Mouse (Mus musculus) liver, embryonic 15.5 days (tissue): ENCODE measurements around the gene Tmed10. TPM values are rescaled to one million over a fixed set of nuclear protein-coding genes. Genes with fewer than 3 reads are reported as not detected.

Experiments used
- ATAC-seq: fragments of 200-750 bp; cut with Nextera tagmentation; 2 replicates; pipeline ENCODE4 v1.8.0; 2017; ENCODE audit warnings: moderate number of reproducible peaks, mild to moderate bottlenecking, moderate library complexity; ENCODE audit not compliant: insufficient read depth
- H3K27ac ChIP-seq: fragments of 300-500 bp; sonication (generic); replicated peaks from 2 replicates; pipeline ENCODE4 v1.5.1; 2015; ENCODE audit warnings: mild to moderate bottlenecking, inconsistent platforms
- H3K27me3 ChIP-seq: fragments of 300-500 bp; sonication (generic); 2 replicates; pipeline ENCODE4 v1.6.1; 2015; ENCODE audit warnings: mild to moderate bottlenecking, inconsistent platforms
- H3K36me3 ChIP-seq: fragments of 300-500 bp; sonication (generic); replicated peaks from 2 replicates; pipeline ENCODE4 v1.6.1; 2015; ENCODE audit warnings: moderate library complexity, mild to moderate bottlenecking, inconsistent platforms
- H3K4me1 ChIP-seq: fragments of 300-500 bp; sonication (generic); replicated peaks from 2 replicates; pipeline ENCODE4 v1.6.1; 2015; ENCODE audit warnings: inconsistent platforms
- H3K4me2 ChIP-seq: fragments of 300-500 bp; sonication (generic); 2 replicates; pipeline ENCODE4 v1.6.1; 2015; ENCODE audit warnings: moderate library complexity, mild to moderate bottlenecking, inconsistent platforms
- H3K4me3 ChIP-seq: fragments of 300-500 bp; sonication (generic); replicated peaks from 2 replicates; pipeline ENCODE4 v1.5.1; 2015; ENCODE audit warnings: mild to moderate bottlenecking, inconsistent platforms
- H3K9ac ChIP-seq: fragments of 300-500 bp; sonication (generic); 2 replicates; pipeline ENCODE4 v1.6.1; 2015; ENCODE audit warnings: moderate library complexity, mild to moderate bottlenecking, inconsistent platforms
- H3K9me3 ChIP-seq: fragments of 300-500 bp; sonication (generic); replicated peaks from 2 replicates; pipeline ENCODE4 v1.6.1; 2016; ENCODE audit warnings: inconsistent platforms
- WGBS: fragments of 180-500 bp; shearing (Covaris S2); methylation state at CpG from one replicate; pipeline ENCODE4 v1.1.7; 2015; ENCODE audit warnings: mixed read lengths; ENCODE audit not compliant: insufficient replicate concordance; 5-methylcytosine and 5-hydroxymethylcytosine counted together
- polyA plus RNA-seq: library from polyadenylated mRNA; unstranded; fragments of >200 nt; fragmentation: Nextera tagmentation; extraction: Ambion mirVana; gene quantifications from 2 replicates; pipeline ENCODE4 v1.2.1, GENCODE M21; 2015

Tmed10 gene
- polyA plus RNA-seq = 162 and 163 TPM in 2 replicates

DNA sequence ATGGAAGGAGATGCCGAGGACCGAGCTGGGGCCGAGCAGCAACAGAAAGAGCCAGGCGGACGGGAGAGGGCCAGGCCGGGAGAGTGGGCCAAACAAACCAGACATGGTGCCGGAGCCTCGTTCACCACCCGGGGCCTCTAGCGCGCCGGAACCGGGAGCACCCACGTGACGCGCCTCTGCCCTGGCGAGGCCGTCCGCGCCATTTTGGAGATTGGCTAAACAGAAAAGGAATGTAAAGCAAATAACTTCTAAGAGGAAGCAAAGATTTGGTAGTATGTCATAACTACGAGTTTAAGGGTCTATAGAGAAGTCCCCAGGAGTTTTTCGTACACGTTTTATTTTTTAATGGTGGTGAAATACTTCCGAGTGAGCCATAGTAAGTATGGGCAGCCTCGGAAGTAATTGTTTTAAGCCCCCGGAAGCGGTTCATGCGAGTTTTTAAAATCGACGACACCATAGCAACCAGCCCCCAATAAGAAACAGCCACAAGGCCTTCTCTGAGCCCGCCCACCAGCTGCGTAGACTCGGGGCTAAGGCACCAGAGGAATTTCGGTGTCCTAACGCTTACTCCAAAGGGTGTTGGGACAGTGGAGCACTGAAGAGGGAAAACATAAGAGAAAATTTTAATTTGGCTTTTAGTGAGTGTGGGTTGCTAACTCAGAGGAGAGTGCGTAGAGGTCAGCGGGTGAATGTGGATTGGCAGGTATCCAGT is at the start of gene Tmed10:
Tmed10 (minus strand) TSS at position 287 of the 712 bp plus-strand sequence.
- H3K27me3 ChIP-seq = no peaks in the 10 kb centered on the region
- H3K4me3 ChIP-seq = peak within 1 kb of the TSS; percentile 81
- peak; percentile 92 for ATAC-seq
- H3K27ac ChIP-seq = peak within 1 kb of the TSS; percentile 92
- no peaks in the 10 kb centered on the region for H3K36me3 ChIP-seq
- H3K9ac ChIP-seq = peak within 1 kb of the TSS; percentile 81
- peak within 1 kb of the TSS; percentile 72 for H3K4me2 ChIP-seq
- no peaks in the 10 kb centered on the region for H3K9me3 ChIP-seq
- WGBS = 1% methylated on average over 37 of the region's 37 CpGs
- H3K4me1 ChIP-seq = peaks cover 47% of the 10 kb centered on the region

DNA sequence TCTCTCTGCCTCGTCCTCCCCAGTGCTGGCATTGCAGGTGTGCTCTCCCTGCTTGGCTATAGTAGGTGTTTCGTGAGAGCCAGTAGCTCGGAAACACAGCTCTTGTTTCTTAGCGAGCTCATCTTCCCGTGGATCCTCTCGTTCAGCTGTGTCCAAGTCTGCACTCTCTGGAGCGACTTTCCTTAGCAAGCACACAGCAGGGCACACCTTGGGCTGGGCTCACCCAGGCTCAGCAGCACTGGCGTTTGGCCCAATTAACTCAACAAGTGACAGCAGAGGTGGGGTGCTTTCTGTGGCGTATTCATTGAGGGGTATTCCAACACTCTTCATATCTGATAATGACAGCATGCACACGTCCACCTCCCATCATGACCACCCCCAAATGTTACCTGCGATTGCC is 48.6 kb upstream of the Tmed10 start:
- Histone ChIP-seq H3K27ac (no peak overlapping the region), H3K9me3 (no peaks in the 10 kb centered on the region), H3K9ac (no peak overlapping the region), H3K4me2 (no peak overlapping the region), H3K27me3 (no peaks in the 10 kb centered on the region; the same call in 1 of the 2 replicates), H3K4me3 (no peak overlapping the region), H3K36me3 (no peaks in the 10 kb centered on the region), H3K4me1 (no peaks in the 10 kb centered on the region)
- WGBS = 61% methylated on average over 11 of the region's 11 CpGs
- ATAC-seq = no peak

DNA sequence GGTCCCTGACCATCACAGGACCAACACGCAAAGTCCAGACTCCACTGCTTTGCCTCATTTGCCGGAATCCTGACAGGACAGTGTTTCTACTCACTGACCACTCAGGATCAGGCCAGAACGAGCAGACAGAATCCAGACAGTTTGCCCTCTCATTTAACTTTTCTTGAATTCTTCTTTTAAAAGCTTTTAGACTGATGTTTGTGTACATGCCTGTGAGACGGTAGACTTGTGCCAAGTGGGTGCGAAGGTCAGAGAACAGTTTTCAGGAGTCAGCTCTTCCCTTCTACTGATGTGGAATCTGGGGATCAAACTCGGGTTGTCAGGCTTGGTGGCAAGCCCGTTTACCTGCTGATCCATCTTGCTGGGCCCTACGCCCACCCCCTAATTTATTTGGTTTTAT is 47.9 kb upstream of the Tmed10 start:
- no peak for ATAC-seq
- WGBS = 63% methylated on average over 8 of the region's 8 CpGs

DNA sequence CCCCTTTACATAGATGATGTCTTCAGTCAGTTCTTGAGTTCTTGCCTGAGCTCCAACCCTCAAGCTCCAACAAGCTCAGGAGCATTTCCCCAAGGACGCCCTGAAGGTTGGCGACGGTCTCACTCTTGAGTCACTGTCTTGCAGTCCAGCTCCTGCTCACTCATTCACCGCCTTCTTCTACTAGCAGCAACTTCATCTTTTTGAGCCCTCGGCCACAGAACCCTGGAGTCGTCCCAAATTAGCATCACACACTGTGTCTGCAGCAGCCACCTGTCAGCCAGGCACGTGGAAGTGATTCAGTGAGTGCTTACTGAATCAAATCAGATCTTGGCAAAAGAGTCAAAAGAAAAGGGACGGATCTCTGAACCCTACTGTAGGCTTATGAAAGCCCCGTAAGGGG is 46.3 kb upstream of the Tmed10 start:
- Histone ChIP-seq H3K9ac (no peak overlapping the region), H3K27me3 (no peaks in the 10 kb centered on the region; the same call in 1 of the 2 replicates), H3K27ac (no peak overlapping the region), H3K36me3 (no peaks in the 10 kb centered on the region), H3K4me2 (no peak overlapping the region), H3K9me3 (no peaks in the 10 kb centered on the region), H3K4me1 (no peaks in the 10 kb centered on the region), H3K4me3 (no peak overlapping the region)
- ATAC-seq = no peak
- WGBS = 39% methylated on average over 9 of the region's 9 CpGs

More for the DNA sequence above, 47.9 kb upstream of the Tmed10 start:
- Histone ChIP-seq H3K27ac (no peak overlapping the region), H3K27me3 (no peaks in the 10 kb centered on the region; the same call in 1 of the 2 replicates), H3K9ac (no peak overlapping the region), H3K36me3 (no peaks in the 10 kb centered on the region), H3K4me2 (no peak overlapping the region), H3K4me1 (no peaks in the 10 kb centered on the region), H3K9me3 (no peaks in the 10 kb centered on the region), H3K4me3 (no peak overlapping the region)

DNA sequence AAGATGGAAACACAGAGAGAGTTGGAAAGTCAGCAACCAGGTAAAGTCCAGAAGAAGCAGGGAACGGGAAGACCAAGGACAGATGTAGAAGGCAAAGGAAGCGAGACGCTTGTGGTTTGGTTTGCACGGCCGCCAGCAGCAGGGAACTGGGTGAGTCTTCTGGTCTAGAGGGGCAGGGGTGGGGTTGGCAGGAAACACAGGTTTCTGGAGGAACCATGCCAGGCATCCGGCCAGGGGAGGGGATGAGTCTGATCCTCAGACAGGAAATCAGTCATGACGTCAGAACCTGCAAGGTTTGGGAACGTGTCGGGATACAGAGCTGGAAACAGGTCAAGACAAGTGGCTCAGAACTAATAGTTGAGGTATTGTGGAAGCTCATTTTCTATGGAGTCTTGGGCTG is 43.2 kb upstream of the Tmed10 start:
- H3K27ac ChIP-seq = no peak overlapping the region
- WGBS = 14% methylated on average over 9 of the region's 9 CpGs
- no peak for ATAC-seq

DNA sequence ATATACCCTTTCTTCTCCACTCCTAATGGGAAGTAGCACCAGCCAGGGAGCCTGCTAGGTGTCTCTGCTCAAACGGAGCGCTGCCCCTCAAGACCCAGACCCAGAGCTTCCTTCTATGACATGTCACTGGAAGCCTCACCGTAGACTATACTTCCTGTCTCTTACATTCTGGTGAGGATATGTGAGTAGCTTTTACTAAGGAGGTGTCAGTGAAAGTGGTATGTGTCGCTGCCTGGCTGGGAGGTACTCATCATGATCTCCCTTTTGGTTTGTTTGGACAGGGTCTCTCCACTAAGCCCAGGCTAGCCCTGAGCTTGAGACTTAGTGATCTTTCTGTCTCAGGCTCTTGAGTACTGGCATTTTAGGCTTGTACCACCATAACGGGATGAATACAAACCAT is 41.7 kb upstream of the Tmed10 start:
- no peak for ATAC-seq
- 32% methylated on average over 5 of the region's 5 CpGs for WGBS

More for the DNA sequence above, 43.2 kb upstream of the Tmed10 start:
- Histone ChIP-seq H3K4me1 (no peaks in the 10 kb centered on the region), H3K9ac (no peak overlapping the region), H3K36me3 (no peaks in the 10 kb centered on the region), H3K27me3 (no peaks in the 10 kb centered on the region), H3K4me2 (no peak overlapping the region), H3K4me3 (no peak overlapping the region), H3K9me3 (no peaks in the 10 kb centered on the region)

DNA sequence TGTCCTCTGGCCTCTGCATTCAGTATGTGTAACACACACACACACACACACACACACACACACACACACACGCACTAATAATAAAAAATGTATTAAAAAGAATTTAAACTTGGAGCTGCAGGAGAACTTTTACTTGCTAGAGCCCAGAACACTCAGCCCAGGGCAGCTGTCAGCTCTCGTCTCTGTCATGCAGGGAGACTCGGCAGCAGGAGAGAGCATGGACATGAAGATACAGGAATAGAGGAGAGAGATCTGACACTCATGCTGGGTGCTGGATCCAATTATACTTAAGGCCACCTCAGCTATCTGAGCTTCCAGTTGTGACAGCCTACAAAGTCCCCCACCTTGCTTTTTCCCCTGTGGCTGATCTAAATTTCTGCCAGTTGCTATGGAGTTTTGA is 41.2 kb upstream of the Tmed10 start:
- no peak overlapping the region for H3K27ac ChIP-seq
- no peak overlapping the region for H3K9ac ChIP-seq
- no peak for ATAC-seq
- WGBS = 60% methylated on average over 3 of the region's 3 CpGs
- H3K27me3 ChIP-seq = no peaks in the 10 kb centered on the region
- no peaks in the 10 kb centered on the region for H3K9me3 ChIP-seq
- no peaks in the 10 kb centered on the region for H3K36me3 ChIP-seq
- no peak overlapping the region for H3K4me2 ChIP-seq
- no peaks in the 10 kb centered on the region for H3K4me1 ChIP-seq
- no peak overlapping the region for H3K4me3 ChIP-seq

More for the DNA sequence above, 41.7 kb upstream of the Tmed10 start:
- no peaks in the 10 kb centered on the region for H3K36me3 ChIP-seq
- no peak overlapping the region for H3K4me2 ChIP-seq
- H3K27me3 ChIP-seq = no peaks in the 10 kb centered on the region
- no peak overlapping the region for H3K4me3 ChIP-seq
- no peaks in the 10 kb centered on the region for H3K4me1 ChIP-seq
- H3K9ac ChIP-seq = no peak overlapping the region
- no peaks in the 10 kb centered on the region for H3K9me3 ChIP-seq
- no peak overlapping the region for H3K27ac ChIP-seq

DNA sequence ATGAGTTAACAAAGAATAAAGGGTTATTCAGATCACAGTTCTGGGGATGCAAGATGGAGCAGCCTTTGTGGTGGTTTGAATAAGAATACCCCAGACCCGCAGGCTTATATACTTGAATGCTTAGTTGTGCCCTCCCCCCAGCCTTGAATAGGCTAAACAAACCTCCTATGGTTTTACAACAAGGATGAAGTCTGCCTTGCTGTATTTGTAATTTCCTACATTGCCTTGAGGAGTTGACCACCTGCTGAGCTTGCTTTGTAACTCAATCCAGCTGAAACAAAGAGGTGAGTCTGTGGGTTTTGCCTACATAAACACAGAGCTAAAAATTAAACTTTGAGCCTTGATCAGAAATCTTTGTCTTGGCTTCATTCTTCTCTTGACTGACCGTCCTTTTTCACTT is 36.5 kb upstream of the Tmed10 start:
- H3K27ac ChIP-seq = no peak overlapping the region
- 58% methylated on average over 2 of the region's 2 CpGs for WGBS
- H3K4me2 ChIP-seq = no peak overlapping the region
- no peaks in the 10 kb centered on the region for H3K4me1 ChIP-seq
- H3K36me3 ChIP-seq = no peaks in the 10 kb centered on the region
- H3K27me3 ChIP-seq = no peaks in the 10 kb centered on the region
- H3K9me3 ChIP-seq = no peaks in the 10 kb centered on the region
- H3K4me3 ChIP-seq = no peak overlapping the region
- no peak overlapping the region for H3K9ac ChIP-seq
- ATAC-seq = no peak

DNA sequence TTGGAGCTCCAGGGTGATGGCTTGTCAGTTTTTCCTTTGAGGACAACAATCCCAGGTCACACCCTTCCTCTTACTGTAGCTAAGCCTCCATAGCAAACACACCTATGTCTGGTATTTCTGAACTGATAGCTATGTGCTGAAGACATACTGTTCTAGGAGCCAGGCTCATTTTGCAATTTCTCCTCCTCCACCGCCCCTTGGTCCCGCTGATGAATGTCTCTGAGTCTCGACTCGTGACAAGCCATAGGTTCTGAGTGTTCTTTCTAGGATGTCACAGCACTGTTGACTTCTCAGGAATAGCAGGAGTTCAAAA is 23.3 kb upstream of the Tmed10 start:
- no peak overlapping the region for H3K4me2 ChIP-seq
- no peak overlapping the region for H3K4me3 ChIP-seq
- H3K4me1 ChIP-seq = no peaks in the 10 kb centered on the region; the same call in 1 of the 2 replicates
- H3K9ac ChIP-seq = no peak overlapping the region
- H3K36me3 ChIP-seq = no peaks in the 10 kb centered on the region
- no peak overlapping the region for H3K27ac ChIP-seq
- H3K27me3 ChIP-seq = peaks cover 13% of the 10 kb centered on the region; the same call in 1 of the 2 replicates
- no peaks in the 10 kb centered on the region for H3K9me3 ChIP-seq
- WGBS = 66% methylated on average over 4 of the region's 4 CpGs
- no peak for ATAC-seq

DNA sequence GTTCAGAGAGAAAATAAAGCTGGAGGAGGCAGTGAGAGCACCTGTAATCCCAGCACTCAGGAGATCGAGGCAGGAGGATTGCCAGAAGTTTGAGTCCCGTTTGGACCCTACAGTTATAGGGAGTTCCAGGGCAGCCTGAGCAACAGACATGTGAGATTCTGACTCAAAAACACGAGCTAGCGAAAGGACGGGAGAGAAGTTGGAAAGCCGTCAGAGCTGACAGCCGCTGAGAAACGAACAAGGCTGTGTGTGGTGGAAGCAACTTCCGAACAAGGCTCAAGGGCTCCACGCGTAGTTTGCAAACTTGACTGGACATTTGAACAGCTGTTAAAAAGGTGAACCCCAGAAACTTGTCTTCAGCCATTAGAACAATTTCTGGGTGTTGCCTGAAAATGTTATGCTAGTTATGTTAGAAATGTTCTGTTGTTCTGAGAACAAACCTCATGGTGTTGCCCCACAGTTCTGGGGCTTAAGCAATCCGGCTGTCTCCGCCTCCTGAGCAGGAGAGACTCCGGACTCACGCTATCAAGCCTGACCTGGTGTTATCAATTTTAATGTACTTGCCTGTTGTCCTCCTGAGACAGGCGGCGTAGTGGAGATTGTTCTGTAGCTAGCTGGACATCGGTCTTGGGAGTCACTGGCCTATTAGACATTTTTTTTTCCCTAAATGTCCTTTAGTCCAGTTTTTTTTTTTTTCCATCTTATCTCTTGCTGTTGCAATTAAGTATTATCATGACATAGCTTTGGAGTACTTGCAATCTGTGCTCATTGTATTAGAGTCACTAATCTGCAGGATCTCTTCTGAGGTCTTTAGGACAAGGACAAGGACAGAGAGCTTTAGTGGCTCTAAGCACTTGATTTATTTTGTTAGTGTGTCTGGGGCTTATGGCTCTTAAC is 22.7 kb upstream of the Tmed10 start:
- ATAC-seq = no peak

DNA sequence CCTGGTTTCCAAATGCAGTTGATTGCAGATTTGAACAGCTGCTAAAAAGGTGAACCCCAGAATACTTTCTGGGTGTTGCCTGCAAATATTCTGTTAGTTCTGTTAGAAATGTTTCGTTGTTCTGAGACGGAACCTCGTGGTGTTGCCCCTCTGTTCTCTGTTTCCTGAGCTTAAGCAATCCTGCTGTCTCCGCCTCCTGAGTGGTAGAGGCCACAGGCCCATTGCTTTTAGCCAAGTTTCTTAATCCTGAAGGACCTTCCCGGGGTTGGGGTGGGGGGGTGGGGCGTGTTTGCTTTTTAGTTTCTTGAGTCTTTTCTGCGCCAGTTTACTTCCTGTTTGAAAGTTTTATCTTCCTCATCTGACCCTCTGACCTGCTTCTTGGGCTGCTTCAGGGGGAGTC is 19.3 kb upstream of the Tmed10 start:
- WGBS = 22% methylated on average over 7 of the region's 7 CpGs

More for the DNA sequence above, 22.7 kb upstream of the Tmed10 start:
- no peaks in the 10 kb centered on the region for H3K36me3 ChIP-seq
- H3K4me2 ChIP-seq = no peak overlapping the region
- WGBS = 53% methylated on average over 18 of the region's 18 CpGs
- no peaks in the 10 kb centered on the region for H3K9me3 ChIP-seq
- H3K4me3 ChIP-seq = no peak overlapping the region
- peak overlapping the region; percentile 33; the same call in 1 of the 2 replicates for H3K27ac ChIP-seq
- no peak overlapping the region for H3K9ac ChIP-seq
- peaks cover 13% of the 10 kb centered on the region; the same call in 1 of the 2 replicates for H3K27me3 ChIP-seq
- H3K4me1 ChIP-seq = no peaks in the 10 kb centered on the region; the same call in 1 of the 2 replicates

More for the DNA sequence above, 19.3 kb upstream of the Tmed10 start:
- Histone ChIP-seq H3K9me3 (no peaks in the 10 kb centered on the region), H3K4me2 (peak overlapping the region; percentile 18; the same call in 1 of the 2 replicates), H3K27ac (peak overlapping the region; percentile 68), H3K4me3 (no peak overlapping the region), H3K36me3 (no peaks in the 10 kb centered on the region), H3K9ac (no peak overlapping the region), H3K4me1 (peaks cover 12% of the 10 kb centered on the region), H3K27me3 (peaks cover 13% of the 10 kb centered on the region; the same call in 1 of the 2 replicates)
- no peak for ATAC-seq
